Mouse (Mus musculus) neutrophil, adult 5-6 weeks (primary cell): ENCODE results near the gene Trim75. TPM values are rescaled to one million over a fixed set of nuclear protein-coding genes. Genes with fewer than 3 reads are reported as not detected.
"Not testable (repeated sequence)": the region's sequence is repeated elsewhere in the genome, so short reads cannot be mapped to it uniquely, and the experiment has no call there.

Experiments
- ATAC-seq: fragments of 151-379, 151-347 bp; 2 replicates; pipeline ENCODE4 v1.8.0; 2017; ENCODE audit warnings: mild to moderate bottlenecking, moderate TSS enrichment; ENCODE audit not compliant: insufficient number of reproducible peaks, poor library complexity, low FRiP score, severe bottlenecking; ENCODE audit errors: extremely low read depth
- total RNA-seq: library from RNA; stranded (forward); fragments of 200-1000 nt; gene quantifications from 2 replicates; pipeline ENCODE4 v1.2.3, GENCODE M21; 2017

Trim75 gene
- total RNA-seq = not detected in 2 replicates

- ATAC-seq = no peak
Measured at GRCm38 (mm10) chr8:64987731-64988130, at the start of gene Trim75. TSS of gene Trim75 (minus strand) at chr8:64987831.

GRCm38 (mm10) chr8:65037117-65037533 lies 49.5 kb upstream of the Trim75 start, which contains the start of gene Apela:
TSS of gene Apela (minus strand) at chr8:65037336.
- ATAC-seq = no peak

- ATAC-seq = no peak
Measured at GRCm38 (mm10) chr8:65034136-65034535, 46.5 kb upstream of the Trim75 start.

GRCm38 (mm10) chr8:65033056-65033455 lies 45.4 kb upstream of the Trim75 start:
- no peak for ATAC-seq

- no peak for ATAC-seq
Measured at GRCm38 (mm10) chr8:65032107-65032506, 44.5 kb upstream of the Trim75 start.

GRCm38 (mm10) chr8:65030735-65031485 lies 43.3 kb upstream of the Trim75 start:
- no peak for ATAC-seq

GRCm38 (mm10) chr8:65029776-65030175 lies 42.1 kb upstream of the Trim75 start:
- ATAC-seq = no peak

GRCm38 (mm10) chr8:65028959-65029686 lies 41.5 kb upstream of the Trim75 start:
- no peak for ATAC-seq

GRCm38 (mm10) chr8:65022485-65022884 lies 34.9 kb upstream of the Trim75 start:
- no peak for ATAC-seq

- no peak for ATAC-seq
Measured at GRCm38 (mm10) chr8:65018423-65018822, 30.8 kb upstream of the Trim75 start, which contains the start of the genes Trim61 and Trim60. TSS of gene Trim61 (minus strand) at chr8:65018523. TSS of gene Trim60 (minus strand) at chr8:65018584.

- not testable (repeated sequence) for ATAC-seq
Measured at GRCm38 (mm10) chr8:65007616-65008015, 20.0 kb upstream of the Trim75 start.

- no peak for ATAC-seq
Measured at GRCm38 (mm10) chr8:64998806-64999365, 11.3 kb upstream of the Trim75 start.

GRCm38 (mm10) chr8:64983150-64983897 lies 4.3 kb downstream of the Trim75 start:
- no peak for ATAC-seq

- no peak for ATAC-seq
Measured at GRCm38 (mm10) chr8:64962836-64963235, 24.8 kb downstream of the Trim75 start.

- no peak for ATAC-seq
Measured at GRCm38 (mm10) chr8:64959025-64959424, 28.6 kb downstream of the Trim75 start.

- no peak for ATAC-seq
Measured at GRCm38 (mm10) chr8:64952101-64952500, 35.5 kb downstream of the Trim75 start.

- ATAC-seq = no peak
Measured at GRCm38 (mm10) chr8:64948371-64948770, 39.3 kb downstream of the Trim75 start.

- no peak for ATAC-seq
Measured at GRCm38 (mm10) chr8:64947698-64948034, 40.0 kb downstream of the Trim75 start.
